Mouse (Mus musculus) small intestine, adult 2 months (tissue): ENCODE results near the gene Ipcef1.

Source experiments
- CTCF ChIP-seq: fragments of 200-500 bp; IDR thresholded peaks from 2 replicates; pipeline ENCODE4 v1.5.1; 2012; ENCODE audit warnings: low read depth, mild to moderate bottlenecking, control low read depth, inconsistent platforms, low read length, moderate library complexity, mixed read lengths; ENCODE audit not compliant: insufficient replicate concordance, insufficient read length; ENCODE audit errors: extremely low read depth
- POLR2A ChIP-seq: fragments of 200-500 bp; IDR thresholded peaks from 2 replicates; pipeline ENCODE4 v1.6.1; 2012; ENCODE audit warnings: low read depth, mild to moderate bottlenecking, control low read depth, inconsistent platforms, low read length, moderate library complexity

GRCm38 (mm10) chr10:7019781-7020386, 32.4 kb downstream of the Ipcef1 start:
- TF ChIP-seq CTCF: no peak
- no peak for TF ChIP-seq POLR2A
